Mouse (Mus musculus) spleen, embryonic (tissue): ENCODE measurements around the gene Ppp4c.

Experiments used
- CTCF ChIA-PET: fragments of 350-600 bp; sonication (Branson Sonifier 250); formaldehyde crosslinking; loops from one replicate; lab custom pipeline; 2022; lab: Charles Lee

The Ppp4c gene

DNA sequence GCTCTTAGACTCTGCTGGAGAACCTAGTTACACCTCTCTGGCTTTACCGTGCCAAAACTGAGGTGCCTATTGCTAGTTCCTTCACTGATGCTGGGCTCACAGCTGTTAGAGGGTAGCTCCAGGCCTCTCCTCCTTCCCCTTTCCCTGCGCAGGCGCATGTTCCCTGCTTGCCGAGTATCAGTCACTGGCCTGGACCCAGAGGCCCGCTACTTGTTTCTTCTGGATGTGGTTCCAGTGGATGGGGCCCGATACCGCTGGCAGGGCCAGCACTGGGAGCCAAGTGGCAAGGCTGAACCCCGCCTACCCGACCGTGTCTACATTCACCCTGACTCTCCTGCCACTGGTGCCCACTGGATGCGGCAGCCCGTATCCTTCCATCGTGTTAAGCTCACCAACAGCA, 9.6 kb downstream of the Ppp4c start:
- CTCF ChIA-PET = no interaction called here

DNA sequence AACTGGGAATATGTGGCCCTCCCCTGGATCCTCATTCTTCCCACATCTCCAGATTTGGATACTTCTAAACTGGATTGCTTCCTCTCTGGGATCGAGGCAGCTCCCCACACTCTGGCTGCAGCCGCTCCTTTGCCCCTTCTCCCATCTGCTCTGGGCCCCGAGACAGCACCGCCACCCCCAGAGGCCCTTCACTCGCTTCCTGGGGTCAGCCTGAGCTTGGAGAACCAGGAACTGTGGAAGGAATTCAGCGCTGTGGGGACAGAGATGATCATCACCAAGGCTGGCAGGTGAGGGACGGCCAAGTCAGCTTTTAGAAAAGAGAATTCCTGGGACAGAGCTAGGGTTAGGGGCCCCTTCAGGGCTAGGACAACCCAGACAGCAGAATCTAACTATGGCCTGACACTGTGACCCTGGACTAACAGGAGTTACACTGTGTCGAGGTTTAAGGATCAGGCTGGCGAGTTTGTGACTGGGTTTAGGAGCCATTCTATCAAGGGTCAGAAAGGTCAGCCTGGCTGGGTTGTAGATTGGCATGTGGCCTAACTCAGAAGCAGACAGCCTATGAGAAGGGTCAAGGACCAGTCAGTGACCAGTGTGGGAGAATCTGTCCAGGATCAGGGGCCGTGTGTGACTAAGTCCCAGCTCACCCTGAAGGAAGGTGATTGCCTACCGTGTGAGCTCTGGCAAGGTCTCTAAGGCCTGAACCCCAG, 10.5 kb downstream of the Ppp4c start:
- CTCF ChIA-PET = interaction anchor here (0.5 kb wide), 1 partner anchor 358 kb away, joined by 3 read pairs; no protein-coding TSS in a partner anchor

DNA sequence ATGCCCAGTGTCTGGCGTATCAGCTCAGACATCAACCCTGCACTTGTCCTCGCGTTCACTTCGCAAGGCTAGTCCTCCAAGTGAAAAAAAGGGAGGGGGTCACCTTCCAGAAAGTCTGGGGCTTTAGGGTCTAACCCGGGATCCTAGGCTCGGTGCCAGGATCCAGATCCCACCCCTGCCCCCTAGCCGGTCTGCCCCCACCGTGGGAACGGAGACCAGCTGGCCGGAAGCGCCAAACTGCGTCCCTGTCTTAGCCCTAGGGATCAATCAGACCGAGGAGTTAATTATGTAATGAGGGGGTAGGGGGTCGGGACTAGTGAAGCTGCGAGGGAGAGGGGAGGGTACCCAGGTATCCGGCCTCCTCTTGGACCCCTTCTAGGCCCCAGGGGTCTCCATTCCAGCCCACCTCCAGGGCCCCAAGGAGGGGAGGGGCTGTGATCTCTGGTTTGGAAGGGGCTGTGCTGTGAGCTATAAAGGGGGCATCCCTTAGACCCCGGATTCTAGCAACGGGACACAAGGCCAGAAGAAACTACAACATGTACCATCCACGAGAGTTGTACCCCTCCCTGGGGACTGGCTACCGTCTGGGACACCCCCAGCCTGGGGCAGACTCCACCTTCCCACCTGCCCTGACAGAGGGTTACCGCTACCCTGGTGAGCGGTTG, 11.2 kb downstream of the Ppp4c start, which contains the start of gene Tbx6:
TSS of gene Tbx6 (plus strand) at position 513 of the 665 bp plus-strand sequence.
- CTCF ChIA-PET = interaction anchor here (0.5 to 0.6 kb wide), 2 partner anchors 42 to 49 kb away, joined by 3 read pairs; no protein-coding TSS in a partner anchor

DNA sequence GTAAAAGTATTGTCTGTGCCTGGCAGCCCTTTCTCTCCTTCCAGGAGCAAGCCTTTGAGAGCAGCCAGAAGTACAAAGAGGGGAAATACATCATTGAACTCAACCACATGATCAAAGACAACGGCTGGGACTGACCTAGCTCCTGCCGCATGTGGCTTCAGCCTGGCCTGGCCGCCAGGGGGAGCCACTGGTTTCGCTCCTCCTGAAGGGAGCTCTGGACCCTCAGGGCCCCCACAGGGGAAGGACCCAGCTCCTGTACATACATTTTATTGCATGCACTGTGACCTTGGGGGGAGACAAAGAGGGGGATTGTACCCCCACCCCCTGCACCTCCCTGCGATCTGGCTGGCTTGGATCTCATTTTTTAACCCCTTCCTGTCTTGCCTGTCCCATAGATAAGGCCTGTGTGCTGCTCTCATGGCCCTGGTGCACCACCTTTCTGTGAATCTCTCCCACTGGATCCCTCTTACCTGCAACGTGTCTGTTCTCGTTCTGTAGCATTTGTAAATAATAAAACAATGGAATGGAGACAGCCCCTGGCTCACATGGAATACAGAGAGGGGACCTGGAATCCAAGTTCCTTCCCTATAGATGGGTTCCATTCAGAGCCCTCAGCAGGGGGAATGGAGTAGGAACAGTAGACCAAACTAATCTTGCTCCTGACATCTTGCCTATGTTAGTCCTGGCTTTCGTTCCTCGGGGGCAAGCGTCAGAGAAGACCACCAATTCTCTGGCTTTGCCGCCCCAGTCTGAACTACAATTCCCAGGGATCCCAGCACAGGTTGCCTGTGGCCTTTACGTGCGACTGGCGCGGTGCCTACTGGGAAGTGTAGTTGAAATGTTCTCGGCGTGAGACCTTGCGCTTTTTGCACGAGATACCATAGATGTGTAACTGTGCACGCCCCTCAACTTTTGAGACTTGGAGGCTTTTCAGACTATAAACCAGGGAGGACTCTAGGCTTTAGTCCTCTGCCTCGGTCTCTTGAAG, 12.0 kb downstream of the Ppp4c start:
- CTCF ChIA-PET = interaction anchor here (0.5 to 1.0 kb wide), 9 partner anchors 11 to 835 kb away, joined by 3 to 5 read pairs (median 3); partner anchors contain the start of gene Apobr

DNA sequence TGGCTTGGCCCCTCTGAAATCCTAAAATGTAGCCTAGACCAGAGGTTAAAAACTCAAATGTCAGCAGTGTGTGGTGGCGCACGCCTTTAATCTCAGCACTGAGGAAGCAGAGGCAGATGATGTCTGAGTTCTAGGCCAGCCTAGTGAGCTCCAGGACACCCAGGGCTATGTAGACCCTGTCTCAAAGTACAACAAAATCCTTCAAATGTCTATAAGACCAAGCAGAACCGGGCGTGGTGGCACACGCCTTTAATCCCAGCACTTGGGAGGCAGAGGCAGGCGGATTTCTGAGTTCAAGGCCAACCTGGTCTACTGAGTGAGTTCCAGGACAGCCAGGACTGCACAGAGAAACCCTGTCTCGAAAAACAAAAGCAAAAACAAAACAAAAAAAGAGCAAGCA, 13.2 kb downstream of the Ppp4c start:
- CTCF ChIA-PET = interaction anchor here (0.8 kb wide), 1 partner anchor 318 kb away, joined by 3 read pairs; no protein-coding TSS in a partner anchor

GRCm38 (mm10) chr7:126778147-126778546, 14.1 kb downstream of the Ppp4c start:
- CTCF ChIA-PET = no interaction called here

DNA sequence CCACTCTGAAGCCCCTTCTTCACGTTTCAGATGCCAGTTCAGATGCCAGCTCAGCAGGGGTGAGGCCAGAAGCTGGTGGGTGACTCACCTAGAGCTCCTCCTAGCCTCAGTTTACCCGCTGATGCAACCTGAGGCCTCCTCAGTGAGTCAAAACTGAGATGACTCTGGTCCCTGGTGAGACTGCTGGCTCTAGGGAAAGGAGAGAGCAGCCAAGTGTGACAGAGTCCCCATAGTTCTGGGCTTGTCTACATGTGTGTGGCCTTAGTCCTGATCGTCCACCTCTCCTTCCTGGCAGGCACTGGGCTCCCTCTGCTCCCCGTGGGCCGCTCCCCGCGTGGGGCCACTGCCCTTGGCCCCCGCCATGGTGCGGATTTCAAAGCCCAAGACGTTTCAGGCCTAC, 14.8 kb downstream of the Ppp4c start:
- CTCF ChIA-PET = interaction anchor here (0.5 kb wide), 1 partner anchor 88 kb away, joined by 5 read pairs; no protein-coding TSS in a partner anchor

GRCm38 (mm10) chr7:126776598-126777057, 15.7 kb downstream of the Ppp4c start, which contains the start of gene Ypel3:
Gene Ypel3 (plus strand): TSS chr7:126776955.
- CTCF ChIA-PET = no interaction called here

DNA sequence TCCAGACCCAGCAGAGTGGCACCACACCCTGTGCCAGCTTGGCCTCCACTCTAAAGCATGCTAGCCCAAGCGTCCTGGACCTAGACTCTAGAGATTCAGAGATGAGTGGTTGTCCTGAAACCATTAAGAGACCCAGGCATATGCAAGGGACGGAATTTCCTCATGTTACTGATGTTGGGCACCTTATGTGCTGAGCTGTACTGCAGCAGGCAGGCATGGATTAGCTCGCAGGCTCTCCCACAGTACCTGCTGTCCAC, 16.4 kb downstream of the Ppp4c start:
- CTCF ChIA-PET = interaction anchor here (1.9 kb wide), 1 partner anchor 13 kb away, joined by 5 read pairs; no protein-coding TSS in a partner anchor

DNA sequence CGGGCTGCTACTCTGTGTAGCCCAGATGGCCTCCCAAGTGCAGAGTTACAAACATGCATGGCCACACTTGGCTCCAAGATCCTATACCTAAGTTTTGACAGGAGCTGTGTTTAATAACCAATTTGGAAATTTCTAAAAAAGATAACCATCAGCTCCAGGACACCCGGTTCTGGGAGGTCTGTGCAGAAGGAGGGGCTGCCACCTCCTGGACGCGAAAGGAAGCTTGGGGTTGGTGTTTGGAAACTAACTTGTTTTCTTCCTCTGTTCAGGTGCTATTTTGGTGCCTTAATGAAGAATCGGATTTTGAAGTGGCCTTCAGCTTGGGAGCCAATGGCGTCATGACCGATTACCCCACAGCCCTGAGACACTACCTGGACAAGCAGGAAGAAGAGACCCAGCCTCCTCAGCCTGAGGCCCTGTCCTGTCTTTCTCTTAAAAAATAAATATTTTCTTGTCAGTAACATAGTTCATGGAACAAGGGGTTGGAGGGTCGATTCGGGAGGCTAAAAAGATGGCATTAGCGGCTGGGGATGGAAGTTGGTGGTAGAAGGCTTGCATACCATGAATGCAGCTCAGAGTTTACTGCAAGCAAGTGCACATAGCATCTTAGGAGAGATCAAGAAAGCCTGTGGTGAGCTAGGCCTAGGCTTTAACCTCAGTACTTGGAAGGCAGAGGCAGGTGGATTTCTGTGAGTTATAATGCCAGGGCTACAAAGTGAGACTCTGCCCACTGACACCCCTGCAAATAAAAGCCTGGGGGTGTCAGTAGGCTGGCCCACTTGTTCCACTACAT, 16.9 kb downstream of the Ppp4c start:
- CTCF ChIA-PET = interaction anchor here (1.9 kb wide), 1 partner anchor 12 kb away, joined by 5 read pairs; no protein-coding TSS in a partner anchor

- CTCF ChIA-PET = interaction anchor here (1.9 kb wide), 1 partner anchor 12 kb away, joined by 5 read pairs; no protein-coding TSS in a partner anchor
These were observed 17.8 kb downstream of the Ppp4c start for GRCm38 (mm10) chr7:126774463-126774862.

- CTCF ChIA-PET = interaction anchor here (0.6 kb wide), 2 partner anchors 12 to 18 kb away, joined by 4 to 6 read pairs; no protein-coding TSS in a partner anchor
These were observed 18.9 kb downstream of the Ppp4c start for GRCm38 (mm10) chr7:126773351-126773750.

- CTCF ChIA-PET = no interaction called here
These were observed 21.5 kb downstream of the Ppp4c start for GRCm38 (mm10) chr7:126770784-126771183.

DNA sequence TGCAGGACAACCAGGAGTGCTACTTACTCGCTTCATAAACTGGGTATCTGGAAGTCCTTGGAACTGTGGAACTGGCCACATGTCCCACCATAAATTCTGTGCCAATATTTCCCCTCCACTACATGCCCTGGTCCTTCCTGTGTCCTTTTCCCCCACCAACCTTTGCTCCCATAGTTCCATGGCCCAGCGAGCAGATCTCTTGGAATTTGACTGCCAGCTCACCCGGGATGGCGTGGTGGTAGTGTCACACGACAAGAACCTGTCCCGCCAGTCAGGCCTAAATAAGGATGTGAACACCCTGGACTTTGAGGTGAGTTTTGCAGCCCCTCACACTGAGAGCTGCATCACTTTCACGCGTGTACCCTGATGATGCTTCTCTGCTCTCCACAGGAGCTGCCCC, 25.3 kb downstream of the Ppp4c start:
- CTCF ChIA-PET = interaction anchor here (0.6 kb wide), 1 partner anchor 453 kb away, joined by 7 read pairs; no protein-coding TSS in a partner anchor

- CTCF ChIA-PET = no interaction called here
These were observed 26.1 kb downstream of the Ppp4c start, which contains the start of gene Gdpd3 for GRCm38 (mm10) chr7:126766201-126766600. Gene Gdpd3 (plus strand): TSS chr7:126766334.

- CTCF ChIA-PET = no interaction called here
These were observed 26.8 kb downstream of the Ppp4c start for GRCm38 (mm10) chr7:126765540-126765939.

DNA sequence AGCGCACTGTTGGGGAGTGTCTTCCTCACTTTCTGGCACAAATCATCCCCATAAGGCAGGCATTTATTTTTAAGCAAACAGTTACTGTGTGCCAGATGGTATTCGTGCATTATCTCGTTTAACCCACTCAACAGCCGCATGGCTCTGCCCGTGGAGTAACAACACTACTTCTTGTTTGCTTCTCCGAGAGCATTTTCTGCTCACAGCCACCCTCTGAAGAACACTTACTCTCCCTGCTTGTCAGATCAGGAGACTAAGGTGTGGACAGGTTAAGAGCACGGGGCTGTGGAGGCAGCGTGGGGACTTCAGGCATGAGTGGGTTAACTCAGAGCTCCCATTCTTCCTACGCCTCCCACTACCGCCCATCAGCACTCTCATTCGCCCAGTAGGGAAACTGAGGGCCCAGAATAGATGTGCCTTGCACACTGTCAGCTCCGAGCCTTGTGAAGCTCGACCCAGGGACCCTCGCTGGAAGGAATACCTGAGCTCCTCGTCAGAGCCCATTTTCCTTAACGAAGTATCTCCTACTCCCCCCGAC, 29.8 kb downstream of the Ppp4c start:
- CTCF ChIA-PET = interaction anchor here (0.7 to 1.6 kb wide), 2 partner anchors 13 to 93 kb away, joined by 3 to 5 read pairs; no protein-coding TSS in a partner anchor

DNA sequence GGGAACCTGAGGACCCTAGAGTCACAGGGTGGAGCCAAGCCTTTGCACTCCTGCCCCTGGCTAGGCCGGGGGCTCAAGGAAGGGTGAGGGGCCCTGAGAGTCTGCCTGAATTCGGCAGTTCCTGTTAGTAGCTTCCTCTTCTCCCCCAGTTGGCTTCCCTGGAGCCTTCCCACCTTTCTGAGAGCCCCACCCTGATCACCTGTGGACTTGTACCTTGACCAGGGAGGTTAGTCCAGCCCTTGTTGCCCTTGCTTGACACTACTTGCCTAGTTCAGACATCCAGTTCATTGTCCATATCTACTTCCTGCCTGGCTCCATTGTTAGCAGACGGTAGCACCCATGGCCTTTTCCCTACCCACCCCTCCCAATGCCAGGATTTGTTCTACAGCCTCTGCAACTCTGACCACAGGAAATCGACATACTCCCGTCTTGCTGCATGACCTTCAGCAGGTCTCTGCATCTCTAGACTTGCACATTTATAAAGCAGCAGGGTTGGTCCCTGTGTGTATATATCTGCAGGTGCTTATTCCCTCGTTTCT, 30.7 kb downstream of the Ppp4c start:
- CTCF ChIA-PET = no interaction called here

DNA sequence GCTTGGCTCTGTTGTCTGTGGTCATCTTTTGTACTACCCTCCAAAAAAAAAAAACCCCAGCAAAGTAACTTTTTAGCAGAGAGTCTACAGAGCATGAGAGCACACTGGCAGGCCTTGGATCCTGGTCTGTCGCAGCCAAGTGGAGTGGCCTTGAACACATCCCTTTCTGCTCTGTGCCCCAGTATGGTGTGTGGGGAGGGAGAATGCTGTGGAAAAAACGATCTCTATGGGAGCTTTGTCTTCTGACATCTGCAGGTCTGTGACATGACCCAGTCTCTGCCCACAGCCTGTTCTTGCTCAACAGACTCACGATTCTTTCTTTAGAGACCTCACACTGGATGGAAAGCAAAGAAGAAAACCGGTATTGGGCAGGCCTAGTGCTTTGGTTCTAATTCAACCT, 31.3 kb downstream of the Ppp4c start:
- CTCF ChIA-PET = no interaction called here
